Mouse (Mus musculus): ENCODE data around the gene Prcd.
A peak's percentile ranks its signal among the peaks of the same experiment; 100 is the strongest.

- TF ChIP-seq CTCF (IDR thresholded peaks at IDR 0.05; ENCODE audit: low read depth) (peak; percentile 55), EP300 (IDR thresholded peaks at IDR 0.05; ENCODE audit: low read depth) (peak; percentile 89)
These were observed 37.4 kb upstream of the Prcd start for GRCm38 (mm10) chr11:116615735-116616437.
